Mouse (Mus musculus) lung, embryonic 14.5 days (tissue): Measurements from ENCODE around the gene Tmem94. TPM values are rescaled to one million over a fixed set of nuclear protein-coding genes. Genes with fewer than 3 reads are reported as not detected.

Experiments used
- ATAC-seq: fragments of 200-750 bp; cut with Nextera tagmentation; 2 replicates; pipeline ENCODE4 v1.8.0; 2017; ENCODE audit warnings: mild to moderate bottlenecking, moderate TSS enrichment, moderate library complexity; ENCODE audit not compliant: insufficient read depth
- DNase-seq: peaks from one replicate; pipeline ENCODE4 v3.0.0-alpha.2; 2015
- H3K27ac ChIP-seq: fragments of 300-500 bp; sonication (generic); 2 replicates; pipeline ENCODE4 v1.5.1; 2014; ENCODE audit warnings: low read depth, mild to moderate bottlenecking, moderate library complexity
- H3K27me3 ChIP-seq: fragments of 300-500 bp; sonication (generic); 2 replicates; pipeline ENCODE4 v1.6.1; 2014; ENCODE audit warnings: low read length, control low read depth; ENCODE audit not compliant: insufficient read depth
- H3K36me3 ChIP-seq: fragments of 300-500 bp; sonication (generic); 2 replicates; pipeline ENCODE4 v1.6.1; 2014; ENCODE audit warnings: control low read depth; ENCODE audit not compliant: insufficient read depth
- H3K4me1 ChIP-seq: fragments of 300-500 bp; sonication (generic); 2 replicates; pipeline ENCODE4 v1.6.1; 2014; ENCODE audit warnings: antibody characterized with exemption, control low read depth; ENCODE audit not compliant: insufficient read depth
- H3K4me2 ChIP-seq: fragments of 300-500 bp; sonication (generic); 2 replicates; pipeline ENCODE4 v1.6.1; 2014; ENCODE audit warnings: mild to moderate bottlenecking
- H3K4me3 ChIP-seq: fragments of 300-500 bp; sonication (generic); 2 replicates; pipeline ENCODE4 v1.5.1; 2014; ENCODE audit warnings: low read depth, low read length
- H3K9ac ChIP-seq: fragments of 300-500 bp; sonication (generic); 2 replicates; pipeline ENCODE4 v1.6.1; 2014
- H3K9me3 ChIP-seq: fragments of 300-500 bp; sonication (generic); 2 replicates; pipeline ENCODE4 v1.6.1; 2016; ENCODE audit warnings: low read depth, low read length, control low read depth
- CTCF ChIP-seq: IDR thresholded peaks from 2 replicates; pipeline ENCODE4 v1.5.1; 2016; ENCODE audit warnings: antibody characterized with exemption, low read depth
- WGBS: fragments of 180-500 bp; shearing (Covaris S2); extraction: QIAGEN DNeasy Blood & Tissue Kit; methylation state at CpG from one replicate; pipeline ENCODE4 v1.1.7; 2014; 5-methylcytosine and 5-hydroxymethylcytosine counted together
- polyA plus RNA-seq: library from polyadenylated mRNA; unstranded; fragments of >200 nt; fragmentation: Nextera tagmentation; extraction: Ambion mirVana; gene quantifications from 2 replicates; pipeline ENCODE4 v1.2.1, GENCODE M21; 2014

The Tmem94 gene
- polyA plus RNA-seq, 1 experiment from 2014 or later, result 20.9 TPM

GRCm38 (mm10) chr11:115766356-115766943, 1.2 kb downstream of the Tmem94 start:
- H3K4me1 ChIP-seq, result no peaks in the 10 kb centered on the region; the same call in 1 of the 2 replicates
- H3K9ac ChIP-seq, result peak overlapping the region; percentile 95
- 0 out of 2 replicates have a peak, but pooled peaks have one; percentile 6 for TF ChIP-seq CTCF
- H3K36me3 ChIP-seq, result no peaks in the 10 kb centered on the region
- ATAC-seq (no peak; the same call in 1 of the 2 replicates), DNase-seq (peak; percentile 52)
- peak overlapping the region; percentile 92 for H3K27ac ChIP-seq
- WGBS, result 35% methylated on average over 13 of the region's 13 CpGs
- peak overlapping the region; percentile 87 for H3K4me3 ChIP-seq
- no peaks in the 10 kb centered on the region; the same call in 1 of the 2 replicates for H3K9me3 ChIP-seq
- no peaks in the 10 kb centered on the region for H3K27me3 ChIP-seq
- H3K4me2 ChIP-seq, result peak overlapping the region; percentile 93

GRCm38 (mm10) chr11:115766981-115767380, 1.7 kb downstream of the Tmem94 start:
- ATAC-seq, result no peak
- WGBS, result 85% methylated on average over 8 of the region's 8 CpGs
- Histone ChIP-seq H3K4me3 (no peak overlapping the region), H3K9me3 (no peaks in the 10 kb centered on the region; the same call in 1 of the 2 replicates), H3K27ac (peak overlapping the region; percentile 92; the same call in 1 of the 2 replicates), H3K36me3 (no peaks in the 10 kb centered on the region), H3K27me3 (no peaks in the 10 kb centered on the region), H3K4me1 (no peaks in the 10 kb centered on the region; the same call in 1 of the 2 replicates), H3K9ac (no peak overlapping the region), H3K4me2 (peak overlapping the region; percentile 93)
- DNase-seq, result no peak
- TF ChIP-seq CTCF, result no peak

GRCm38 (mm10) chr11:115768896-115769295, 3.7 kb downstream of the Tmem94 start:
- Histone ChIP-seq H3K4me3 (no peak overlapping the region), H3K27me3 (no peaks in the 10 kb centered on the region), H3K9ac (no peak overlapping the region), H3K4me1 (no peaks in the 10 kb centered on the region; the same call in 1 of the 2 replicates), H3K9me3 (no peaks in the 10 kb centered on the region; the same call in 1 of the 2 replicates), H3K36me3 (no peaks in the 10 kb centered on the region), H3K4me2 (no peak overlapping the region), H3K27ac (peak overlapping the region; percentile 27; the same call in 1 of the 2 replicates)
- WGBS, result 73% methylated on average over 3 of the region's 3 CpGs
- DNase-seq (no peak), ATAC-seq (no peak)
- no peak for TF ChIP-seq CTCF

GRCm38 (mm10) chr11:115774653-115775052, 9.4 kb downstream of the Tmem94 start:
- no peak for DNase-seq
- 51% methylated on average over 4 of the region's 4 CpGs for WGBS
- H3K27me3 ChIP-seq, result no peaks in the 10 kb centered on the region
- H3K36me3 ChIP-seq, result no peaks in the 10 kb centered on the region
- ATAC-seq, result no peak
- no peak overlapping the region for H3K4me2 ChIP-seq
- peaks cover 12% of the 10 kb centered on the region for H3K4me1 ChIP-seq
- no peak overlapping the region for H3K9ac ChIP-seq
- H3K27ac ChIP-seq, result no peak overlapping the region
- TF ChIP-seq CTCF, result no peak
- no peak overlapping the region for H3K4me3 ChIP-seq
- no peaks in the 10 kb centered on the region for H3K9me3 ChIP-seq

- peaks cover 20% of the 10 kb centered on the region for H3K4me1 ChIP-seq
- 61% methylated on average over 18 of the region's 18 CpGs for WGBS
- H3K9ac ChIP-seq, result no peak overlapping the region
- DNase-seq (no peak), ATAC-seq (no peak)
- H3K9me3 ChIP-seq, result no peaks in the 10 kb centered on the region
- H3K4me2 ChIP-seq, result no peak overlapping the region
- TF ChIP-seq CTCF, result no peak
- H3K27ac ChIP-seq, result no peak overlapping the region
- H3K4me3 ChIP-seq, result no peak overlapping the region
- no peaks in the 10 kb centered on the region for H3K36me3 ChIP-seq
- H3K27me3 ChIP-seq, result no peaks in the 10 kb centered on the region
Measured at GRCm38 (mm10) chr11:115775821-115776665, 10.8 kb downstream of the Tmem94 start.

DNA sequence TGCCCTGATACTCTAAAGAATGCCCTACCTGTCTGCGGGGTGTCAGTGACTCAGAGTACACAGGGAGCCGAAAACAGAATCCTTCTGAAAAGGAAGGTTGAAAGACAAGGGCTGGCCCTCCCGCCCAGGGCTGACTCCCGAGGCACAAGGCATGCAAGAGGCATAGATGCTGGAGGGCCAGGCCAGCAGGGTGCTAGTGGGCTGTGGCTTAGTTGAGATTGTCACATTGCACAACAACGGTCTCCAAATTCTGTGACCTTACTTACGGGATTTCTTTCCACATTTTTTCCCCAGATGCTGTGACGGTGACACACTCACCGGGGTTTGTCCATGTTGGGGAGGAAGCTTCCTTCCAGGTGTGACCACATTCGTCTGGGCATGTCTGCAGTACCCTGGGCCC, 11.7 kb downstream of the Tmem94 start:
- WGBS, result 71% methylated on average over 9 of the region's 9 CpGs
- Histone ChIP-seq H3K4me2 (no peak overlapping the region), H3K27ac (no peak overlapping the region; the same call in 1 of the 2 replicates), H3K9me3 (no peaks in the 10 kb centered on the region), H3K4me1 (peaks cover 20% of the 10 kb centered on the region), H3K9ac (no peak overlapping the region), H3K27me3 (no peaks in the 10 kb centered on the region), H3K4me3 (no peak overlapping the region), H3K36me3 (0 out of 2 replicates have a peak, but pooled peaks cover 4% of the 10 kb centered on the region)
- TF ChIP-seq CTCF, result no peak
- DNase-seq, result no peak
- no peak for ATAC-seq
